Mouse (Mus musculus) MEL (cell line): ENCODE data around the gene Acad12. TPM values are rescaled to one million over a fixed set of nuclear protein-coding genes. Genes with fewer than 3 reads are reported as not detected.
A peak's percentile ranks its signal among the peaks of the same experiment; 100 is the strongest.

Experiments used
- DNase-seq: peaks from one replicate; pipeline ENCODE4 v3.0.0; 2011; ENCODE audit warnings: low read depth, low spot score
- H3K27ac ChIP-seq: 2 replicates; pipeline ENCODE4 v1.5.1; 2012; ENCODE audit warnings: low read depth, mild to moderate bottlenecking, control low read depth, low read length, moderate library complexity; ENCODE audit not compliant: control insufficient read depth
- H3K27me3 ChIP-seq, 2 experiments: fragments of 150-350 bp in 1 of 2; sonication (generic) in 1 of 2; 2 replicates each; pipeline ENCODE4 v1.6.1; 2012; ENCODE audit warnings: low read length in 2 of 2, mild to moderate bottlenecking in 2 of 2, improper control_type of control experiment in 1 of 2, moderate library complexity in 1 of 2; ENCODE audit not compliant: insufficient read depth in 2 of 2, control insufficient read depth in 1 of 2
- H3K36me3 ChIP-seq, 2 experiments: 2 replicates each; pipeline ENCODE4 v1.6.1; 2012 to 2014; ENCODE audit warnings: low read length in 2 of 2, improper control_type of control experiment in 1 of 2, inconsistent platforms in 1 of 2, mild to moderate bottlenecking in 1 of 2; ENCODE audit not compliant: insufficient read depth in 2 of 2, control insufficient read depth in 1 of 2
- H3K4me1 ChIP-seq, 2 experiments: fragments of 150-350 bp in 1 of 2; sonication (generic) in 1 of 2; 2 replicates each; pipeline ENCODE4 v1.6.1; 2012; ENCODE audit warnings: low read length in 2 of 2, improper control_type of control experiment in 1 of 2, mild to moderate bottlenecking in 1 of 2; ENCODE audit not compliant: insufficient read depth in 2 of 2, control insufficient read depth in 1 of 2
- H3K4me3 ChIP-seq, 2 experiments: fragments of 150-350 bp in 1 of 2; sonication (generic) in 1 of 2; 2 replicates each; pipeline ENCODE4 v1.5.1; 2012; ENCODE audit warnings: low read depth in 2 of 2, low read length in 2 of 2, mild to moderate bottlenecking in 2 of 2, moderate library complexity in 2 of 2, control low read depth in 1 of 2, improper control_type of control experiment in 1 of 2; ENCODE audit not compliant: control insufficient read depth in 1 of 2, insufficient read depth in 1 of 2
- H3K79me2 ChIP-seq: 2 replicates; pipeline ENCODE4 v1.6.1; 2012; ENCODE audit warnings: mild to moderate bottlenecking, low read length, moderate library complexity; ENCODE audit not compliant: control insufficient read depth, poor library complexity, insufficient read depth
- H3K9ac ChIP-seq: 2 replicates; pipeline ENCODE4 v1.6.1; 2012; ENCODE audit warnings: low read depth, mild to moderate bottlenecking, control low read depth, low read length, moderate library complexity; ENCODE audit not compliant: control insufficient read depth, poor library complexity, severe bottlenecking
- H3K9me3 ChIP-seq: fragments of 150-350 bp; sonication (generic); replicated peaks from 2 replicates; pipeline ENCODE4 v1.6.1; 2012; ENCODE audit warnings: mild to moderate bottlenecking, low read length, improper control_type of control experiment, moderate library complexity; ENCODE audit not compliant: insufficient read depth
- BHLHE40 ChIP-seq: IDR thresholded peaks from 2 replicates; pipeline ENCODE4 v1.6.1; 2012; ENCODE audit warnings: low read depth, mild to moderate bottlenecking, inconsistent platforms, low read length, improper control_type of control experiment, borderline replicate concordance
- CHD1 ChIP-seq: IDR thresholded peaks from 2 replicates; pipeline ENCODE4 v1.6.1; 2012; ENCODE audit warnings: low read depth, mild to moderate bottlenecking, inconsistent platforms, low read length, improper control_type of control experiment
- CHD2 ChIP-seq: IDR thresholded peaks from 2 replicates; pipeline ENCODE4 v1.6.1; 2011; ENCODE audit warnings: low read length, improper control_type of control experiment
- CTCF ChIP-seq, 3 experiments: IDR thresholded peaks in 2 of 3; conservative IDR thresholded peaks in 1 of 3; 2 replicates each; pipeline ENCODE4 v1.5.1; 2011 to 2012; ENCODE audit warnings: low read length in 3 of 3, low read depth in 2 of 3, mild to moderate bottlenecking in 2 of 3, improper control_type of control experiment in 1 of 3, inconsistent platforms in 1 of 3, mixed read lengths in 1 of 3, moderate library complexity in 1 of 3; ENCODE audit not compliant: control insufficient read depth in 1 of 3, insufficient read depth in 1 of 3, poor library complexity in 1 of 3, severe bottlenecking in 1 of 3
- E2F4 ChIP-seq: IDR thresholded peaks from 2 replicates; pipeline ENCODE4 v1.6.1; 2011; ENCODE audit warnings: low read depth, low read length, improper control_type of control experiment, borderline replicate concordance
- ELF1 ChIP-seq: IDR thresholded peaks from 2 replicates; pipeline ENCODE4 v1.6.1; 2014; ENCODE audit warnings: low read depth, mild to moderate bottlenecking, inconsistent platforms, low read length, improper control_type of control experiment, moderate library complexity
- EP300 ChIP-seq, 2 experiments: IDR thresholded peaks; 2 replicates each; pipeline ENCODE4 v1.6.1; 2011; ENCODE audit warnings: improper control_type of control experiment in 2 of 2, low read length in 2 of 2, low read depth in 1 of 2, mild to moderate bottlenecking in 1 of 2
- ETS1 ChIP-seq: IDR thresholded peaks from 2 replicates; pipeline ENCODE4 v1.6.1; 2012; ENCODE audit warnings: low read depth, mild to moderate bottlenecking, inconsistent platforms, low read length, improper control_type of control experiment, moderate library complexity
- GABPA ChIP-seq: IDR thresholded peaks from 2 replicates; pipeline ENCODE4 v1.6.1; 2012; ENCODE audit warnings: low read depth, mild to moderate bottlenecking, inconsistent platforms, low read length, improper control_type of control experiment, moderate library complexity
- GATA1 ChIP-seq: IDR thresholded peaks from 2 replicates; pipeline ENCODE4 v1.6.1; 2011; ENCODE audit warnings: low read depth, low read length, improper control_type of control experiment
- HCFC1 ChIP-seq: IDR thresholded peaks from 2 replicates; pipeline ENCODE4 v1.6.1; 2012; ENCODE audit warnings: low read depth, mild to moderate bottlenecking, inconsistent platforms, low read length, improper control_type of control experiment, moderate library complexity
- JUND ChIP-seq: IDR thresholded peaks from 2 replicates; pipeline ENCODE4 v1.6.1; 2011; ENCODE audit warnings: low read depth, mild to moderate bottlenecking, improper control_type of control experiment, low read length
- KAT2A ChIP-seq: conservative IDR thresholded peaks from 2 replicates; pipeline ENCODE4 v1.6.1; 2012; ENCODE audit warnings: low read depth, low read length, improper control_type of control experiment, inconsistent platforms
- MAFK ChIP-seq: IDR thresholded peaks from 2 replicates; pipeline ENCODE4 v1.6.1; 2011; ENCODE audit warnings: low read depth, mild to moderate bottlenecking, low read length, improper control_type of control experiment, borderline replicate concordance
- MAX ChIP-seq: IDR thresholded peaks from 2 replicates; pipeline ENCODE4 v1.6.1; 2011; ENCODE audit warnings: low read length, improper control_type of control experiment
- MAZ ChIP-seq: IDR thresholded peaks from 2 replicates; pipeline ENCODE4 v1.6.1; 2012; ENCODE audit warnings: low read depth, mild to moderate bottlenecking, inconsistent platforms, low read length, improper control_type of control experiment
- MEF2A ChIP-seq: IDR thresholded peaks from 2 replicates; pipeline ENCODE4 v1.6.1; 2014; ENCODE audit warnings: low read depth, mild to moderate bottlenecking, inconsistent platforms, low read length, improper control_type of control experiment; ENCODE audit not compliant: poor library complexity, insufficient replicate concordance, severe bottlenecking; ENCODE audit errors: extremely low read depth
- MXI1 ChIP-seq: IDR thresholded peaks from 2 replicates; pipeline ENCODE4 v1.6.1; 2011; ENCODE audit warnings: mild to moderate bottlenecking, low read depth, low read length, improper control_type of control experiment
- MYB ChIP-seq: IDR thresholded peaks from 2 replicates; pipeline ENCODE4 v1.6.1; 2011; ENCODE audit warnings: mild to moderate bottlenecking, low read depth, low read length, improper control_type of control experiment
- MYC ChIP-seq: IDR thresholded peaks from 2 replicates; pipeline ENCODE4 v1.6.1; 2011; ENCODE audit warnings: low read depth, mild to moderate bottlenecking, low read length, improper control_type of control experiment, moderate library complexity
- NELFE ChIP-seq: IDR thresholded peaks from 2 replicates; pipeline ENCODE4 v1.6.1; 2011; ENCODE audit warnings: low read depth, low read length, improper control_type of control experiment
- NRF1 ChIP-seq: IDR thresholded peaks from 2 replicates; pipeline ENCODE4 v1.6.1; 2014; ENCODE audit warnings: low read depth, mild to moderate bottlenecking, inconsistent platforms, low read length, improper control_type of control experiment, moderate library complexity; ENCODE audit not compliant: poor library complexity, insufficient read depth, severe bottlenecking
- POLR2A ChIP-seq, 2 experiments: IDR thresholded peaks; 2 replicates each; pipeline ENCODE4 v1.6.1; 2011 to 2012; ENCODE audit warnings: low read length in 2 of 2, mild to moderate bottlenecking in 2 of 2, control low read depth in 1 of 2, improper control_type of control experiment in 1 of 2, low read depth in 1 of 2, moderate library complexity in 1 of 2; ENCODE audit not compliant: control insufficient read depth in 1 of 2, insufficient read depth in 1 of 2, poor library complexity in 1 of 2
- POLR2AphosphoS2 ChIP-seq: IDR thresholded peaks from 2 replicates; pipeline ENCODE4 v1.6.1; 2011; ENCODE audit warnings: low read length, improper control_type of control experiment
- RAD21 ChIP-seq: IDR thresholded peaks from 2 replicates; pipeline ENCODE4 v1.6.1; 2011; ENCODE audit warnings: mild to moderate bottlenecking, low read depth, low read length, improper control_type of control experiment
- RCOR1 ChIP-seq: IDR thresholded peaks from 2 replicates; pipeline ENCODE4 v1.6.1; 2012; ENCODE audit warnings: low read depth, mild to moderate bottlenecking, inconsistent platforms, low read length, improper control_type of control experiment
- SIN3A ChIP-seq: IDR thresholded peaks from 2 replicates; pipeline ENCODE4 v1.6.1; 2012; ENCODE audit warnings: low read length, improper control_type of control experiment, inconsistent platforms
- SMC3 ChIP-seq: IDR thresholded peaks from 2 replicates; pipeline ENCODE4 v1.6.1; 2011; ENCODE audit warnings: low read depth, low read length, improper control_type of control experiment
- TAL1 ChIP-seq: IDR thresholded peaks from 2 replicates; pipeline ENCODE4 v1.6.1; 2012; ENCODE audit warnings: mild to moderate bottlenecking, inconsistent platforms, low read length, moderate library complexity, mixed read lengths
- TBP ChIP-seq: IDR thresholded peaks from 2 replicates; pipeline ENCODE4 v1.8.0; 2011; ENCODE audit warnings: low read depth, low read length, improper control_type of control experiment
- TCF12 ChIP-seq: IDR thresholded peaks from 2 replicates; pipeline ENCODE4 v1.6.1; 2014; ENCODE audit warnings: low read depth, mild to moderate bottlenecking, inconsistent platforms, low read length, improper control_type of control experiment, moderate library complexity
- USF1 ChIP-seq: IDR thresholded peaks from 2 replicates; pipeline ENCODE4 v1.6.1; 2014; ENCODE audit warnings: low read depth, mild to moderate bottlenecking, inconsistent platforms, low read length, improper control_type of control experiment, moderate library complexity
- USF2 ChIP-seq, 2 experiments: IDR thresholded peaks; 2 replicates each; pipeline ENCODE4 v1.6.1; 2011 to 2012; ENCODE audit warnings: improper control_type of control experiment in 2 of 2, low read length in 2 of 2, borderline replicate concordance in 1 of 2, inconsistent platforms in 1 of 2, low read depth in 1 of 2, mild to moderate bottlenecking in 1 of 2; ENCODE audit not compliant: insufficient read depth in 1 of 2
- ZC3H11A ChIP-seq: IDR thresholded peaks from 2 replicates; pipeline ENCODE4 v1.6.1; 2012; ENCODE audit warnings: low read depth, mild to moderate bottlenecking, inconsistent platforms, low read length, improper control_type of control experiment
- ZMIZ1 ChIP-seq: IDR thresholded peaks from 2 replicates; pipeline ENCODE4 v1.6.1; 2012; ENCODE audit warnings: low read depth, mild to moderate bottlenecking, inconsistent platforms, low read length, improper control_type of control experiment, moderate library complexity
- ZNF384 ChIP-seq: IDR thresholded peaks from 2 replicates; pipeline ENCODE4 v1.6.1; 2012; ENCODE audit warnings: low read depth, mild to moderate bottlenecking, inconsistent platforms, low read length, improper control_type of control experiment
- polyA plus RNA-seq, 2 experiments: library from polyadenylated mRNA; stranded (reverse) in 1 of 2; unstranded in 1 of 2; fragments of >175 nt in 1 of 2; fragments of >200 nt in 1 of 2; gene quantifications; 2 replicates each; pipeline versions ENCODE4 v1.2.1 to v1.2.4; 2012; ENCODE audit warnings: low replicate concordance in 2 of 2, low read depth in 1 of 2; ENCODE audit not compliant: insufficient read length in 2 of 2, insufficient read depth in 1 of 2, missing spikeins in 1 of 2
- total RNA-seq: library from RNA; depleted of rRNA; stranded (reverse); fragments of 300-350 nt; gene quantifications from 2 replicates; pipeline ENCODE4 v1.2.3, GENCODE M21; 2012

Gene Acad12
- total and polyA plus RNA-seq, 3 experiments = 2.6 to 6.4 TPM; not detected in 1

GRCm38 (mm10) chr5:121586400-121587039 lies 32.2 kb downstream of the Acad12 start:
- Histone ChIP-seq H3K79me2 (peaks cover 7% of the 10 kb centered on the region; the same call in 1 of the 2 replicates), H3K27ac (peak overlapping the region; percentile 88), H3K36me3 (peaks cover 0 to 30% of the 10 kb centered on the region in 2 experiments; a peak in 2 of 4 replicates), H3K9me3 (no peaks in the 10 kb centered on the region), H3K4me3 (peak overlapping the region; percentile 56 to 67), H3K9ac (peak overlapping the region; percentile 44), H3K4me1 (peaks cover 20 to 27% of the 10 kb centered on the region in 2 experiments), H3K27me3 (no peaks in the 10 kb centered on the region)
- DNase-seq = peak; percentile 83
- no peak for TF ChIP-seq MAX
- TF ChIP-seq KAT2A = no peak
- TF ChIP-seq MAFK = no peak
- no peak for TF ChIP-seq SMC3
- TF ChIP-seq TCF12 = 0 out of 2 replicates have a peak, but pooled peaks have one; percentile 13
- TF ChIP-seq MYB = no peak
- no peak for TF ChIP-seq NELFE
- TF ChIP-seq BHLHE40 = no peak
- peak; percentile 29; the same call in 1 of the 2 replicates for TF ChIP-seq ETS1
- no peak for TF ChIP-seq ZC3H11A
- peak in 1 of 2 experiments; percentile 25; a peak in 1 of 4 replicates for TF ChIP-seq POLR2A (IDR thresholded peaks at IDR 0.05; ENCODE audit: control insufficient read depth in 1 of 2, insufficient read depth in 1 of 2, low read depth in 1 of 2, low read length in 2 of 2, poor library complexity in 1 of 2)
- no peak for TF ChIP-seq HCFC1
- no peak for TF ChIP-seq CHD1
- TF ChIP-seq MEF2A = no peak
- no peak for TF ChIP-seq USF1
- TF ChIP-seq SIN3A = peak; percentile 63; the same call in 1 of the 2 replicates
- TF ChIP-seq GATA1 = peak; percentile 2; the same call in 1 of the 2 replicates
- no peak for TF ChIP-seq MAZ
- peak; percentile 40; the same call in 1 of the 2 replicates for TF ChIP-seq ELF1
- TF ChIP-seq ZMIZ1 = no peak
- peak in 1 of 2 experiments; percentile 17; a peak in 2 of 4 replicates for TF ChIP-seq EP300 (IDR thresholded peaks at IDR 0.05; ENCODE audit: low read depth in 1 of 2, low read length in 2 of 2)
- no peak for TF ChIP-seq CTCF (IDR thresholded peaks at IDR 0.05 in 2 of 3, conservative IDR thresholded peaks at IDR 0.05 in 1 of 3; ENCODE audit: control insufficient read depth in 1 of 3, insufficient read depth in 1 of 3, low read depth in 2 of 3, low read length in 3 of 3, poor library complexity in 1 of 3, severe bottlenecking in 1 of 3)
- no peak for TF ChIP-seq RAD21
- no peak for TF ChIP-seq JUND
- TF ChIP-seq MXI1 = no peak; the same call in 1 of the 2 replicates
- TF ChIP-seq POLR2AphosphoS2 = no peak
- no peak for TF ChIP-seq NRF1
- TF ChIP-seq RCOR1 = no peak
- no peak for TF ChIP-seq E2F4
- no peak for TF ChIP-seq CHD2
- no peak for TF ChIP-seq USF2 (IDR thresholded peaks at IDR 0.05; ENCODE audit: borderline replicate concordance in 1 of 2, insufficient read depth in 1 of 2, low read depth in 1 of 2, low read length in 2 of 2)
- no peak for TF ChIP-seq ZNF384
- TF ChIP-seq MYC = no peak
- TF ChIP-seq TBP = peak; percentile 10; the same call in 1 of the 2 replicates
- no peak for TF ChIP-seq GABPA
- TF ChIP-seq TAL1 = 0 out of 2 replicates have a peak, but pooled peaks have one; percentile 9
